Mouse (Mus musculus): ENCODE results near the gene Prss57. TPM values are rescaled to one million over a fixed set of nuclear protein-coding genes. Genes with fewer than 3 reads are reported as not detected.

Gene Prss57
- polyA plus RNA-seq, 1 experiment from 2014 or later: not detected

GRCm38 (mm10) chr10:79805636-79806035 is 14.9 kb upstream of the Prss57 start:
- H3K9ac ChIP-seq (replicated peaks; ENCODE audit: low read depth, low read length): no peak overlapping the region
- peaks cover 30% of the 10 kb centered on the region for H3K4me1 ChIP-seq (ENCODE audit: control insufficient read depth, insufficient read depth, low read length)
- H3K4me2 ChIP-seq (replicated peaks; ENCODE audit: low read depth, low read length): no peak overlapping the region
- H3K27ac ChIP-seq (ENCODE audit: low read length): no peak overlapping the region
- H3K9me3 ChIP-seq (ENCODE audit: control insufficient read depth, low read depth, low read length): no peaks in the 10 kb centered on the region
- H3K36me3 ChIP-seq (ENCODE audit: control insufficient read depth, insufficient read depth, low read length): peaks cover 6% of the 10 kb centered on the region; the same call in 1 of the 2 replicates
- no peaks in the 10 kb centered on the region for H3K27me3 ChIP-seq (ENCODE audit: control insufficient read depth, insufficient read depth, low read length)
- WGBS: 47% methylated on average over 11 of the region's 11 CpGs
- no peak overlapping the region for H3K4me3 ChIP-seq (ENCODE audit: low read depth, low read length)
- no peak for ATAC-seq (ENCODE audit: insufficient number of reproducible peaks, insufficient read depth, low FRiP score, low read depth)

- H3K4me1 ChIP-seq (ENCODE audit: control insufficient read depth, insufficient read depth, low read length): peaks cover 30% of the 10 kb centered on the region
- H3K9me3 ChIP-seq (ENCODE audit: control insufficient read depth, low read depth, low read length): no peaks in the 10 kb centered on the region
- H3K4me3 ChIP-seq (ENCODE audit: low read depth, low read length): no peak overlapping the region
- no peaks in the 10 kb centered on the region for H3K27me3 ChIP-seq (ENCODE audit: control insufficient read depth, insufficient read depth, low read length)
- WGBS: 17% methylated on average over 29 of the region's 29 CpGs
- H3K4me2 ChIP-seq (replicated peaks; ENCODE audit: low read depth, low read length): no peak overlapping the region; the same call in 1 of the 2 replicates
- ATAC-seq (ENCODE audit: insufficient number of reproducible peaks, insufficient read depth, low FRiP score, low read depth): peak; percentile 23; the same call in 1 of the 2 replicates
- no peak overlapping the region for H3K9ac ChIP-seq (replicated peaks; ENCODE audit: low read depth, low read length)
- H3K27ac ChIP-seq (ENCODE audit: low read length): no peak overlapping the region
- H3K36me3 ChIP-seq (ENCODE audit: control insufficient read depth, insufficient read depth, low read length): 0 out of 2 replicates have a peak, but pooled peaks cover under 1% of the 10 kb centered on the region
Observed at GRCm38 (mm10) chr10:79803716-79804323, 13.1 kb upstream of the Prss57 start.

- ATAC-seq (ENCODE audit: insufficient number of reproducible peaks, insufficient read depth, low FRiP score, low read depth): no peak
- H3K4me1 ChIP-seq (ENCODE audit: control insufficient read depth, insufficient read depth, low read length): peaks cover 30% of the 10 kb centered on the region
- H3K27me3 ChIP-seq (ENCODE audit: control insufficient read depth, insufficient read depth, low read length): no peaks in the 10 kb centered on the region
- no peaks in the 10 kb centered on the region for H3K9me3 ChIP-seq (ENCODE audit: control insufficient read depth, low read depth, low read length)
- no peak overlapping the region for H3K9ac ChIP-seq (replicated peaks; ENCODE audit: low read depth, low read length)
- no peak overlapping the region for H3K27ac ChIP-seq (ENCODE audit: low read length)
- 50% methylated on average over 11 of the region's 11 CpGs for WGBS
- no peak overlapping the region for H3K4me3 ChIP-seq (ENCODE audit: low read depth, low read length)
- no peaks in the 10 kb centered on the region for H3K36me3 ChIP-seq (ENCODE audit: control insufficient read depth, insufficient read depth, low read length)
- no peak overlapping the region for H3K4me2 ChIP-seq (replicated peaks; ENCODE audit: low read depth, low read length)
Observed at GRCm38 (mm10) chr10:79802331-79802971, 11.7 kb upstream of the Prss57 start.

- 48% methylated on average over 3 of the region's 3 CpGs for WGBS
- Histone ChIP-seq H3K27ac (ENCODE audit: low read length) (no peak overlapping the region), H3K4me2 (replicated peaks; ENCODE audit: low read depth, low read length) (no peak overlapping the region)
Observed at GRCm38 (mm10) chr10:79801837-79802236, 11.1 kb upstream of the Prss57 start.

GRCm38 (mm10) chr10:79800508-79800907 is 9.7 kb upstream of the Prss57 start:
- no peak overlapping the region for H3K4me2 ChIP-seq (replicated peaks; ENCODE audit: low read depth, low read length)
- 77% methylated on average over 11 of the region's 11 CpGs for WGBS
- no peaks in the 10 kb centered on the region for H3K9me3 ChIP-seq (ENCODE audit: control insufficient read depth, low read depth, low read length)
- ATAC-seq (ENCODE audit: insufficient number of reproducible peaks, insufficient read depth, low FRiP score, low read depth): no peak
- H3K4me1 ChIP-seq (ENCODE audit: control insufficient read depth, insufficient read depth, low read length): peaks cover 24% of the 10 kb centered on the region
- H3K27me3 ChIP-seq (ENCODE audit: control insufficient read depth, insufficient read depth, low read length): no peaks in the 10 kb centered on the region
- no peak overlapping the region for H3K4me3 ChIP-seq (ENCODE audit: low read depth, low read length)
- H3K36me3 ChIP-seq (ENCODE audit: control insufficient read depth, insufficient read depth, low read length): no peaks in the 10 kb centered on the region
- H3K27ac ChIP-seq (ENCODE audit: low read length): no peak overlapping the region
- no peak overlapping the region for H3K9ac ChIP-seq (replicated peaks; ENCODE audit: low read depth, low read length)

More at GRCm38 (mm10) chr10:79801837-79802236, 11.1 kb upstream of the Prss57 start:
- H3K36me3 ChIP-seq (ENCODE audit: control insufficient read depth, insufficient read depth, low read length): no peaks in the 10 kb centered on the region
- peaks cover 32% of the 10 kb centered on the region for H3K4me1 ChIP-seq (ENCODE audit: control insufficient read depth, insufficient read depth, low read length)
- H3K27me3 ChIP-seq (ENCODE audit: control insufficient read depth, insufficient read depth, low read length): no peaks in the 10 kb centered on the region
- H3K9me3 ChIP-seq (ENCODE audit: control insufficient read depth, low read depth, low read length): no peaks in the 10 kb centered on the region
- H3K9ac ChIP-seq (replicated peaks; ENCODE audit: low read depth, low read length): no peak overlapping the region
- H3K4me3 ChIP-seq (ENCODE audit: low read depth, low read length): no peak overlapping the region
- no peak for ATAC-seq (ENCODE audit: insufficient number of reproducible peaks, insufficient read depth, low FRiP score, low read depth)

DNA sequence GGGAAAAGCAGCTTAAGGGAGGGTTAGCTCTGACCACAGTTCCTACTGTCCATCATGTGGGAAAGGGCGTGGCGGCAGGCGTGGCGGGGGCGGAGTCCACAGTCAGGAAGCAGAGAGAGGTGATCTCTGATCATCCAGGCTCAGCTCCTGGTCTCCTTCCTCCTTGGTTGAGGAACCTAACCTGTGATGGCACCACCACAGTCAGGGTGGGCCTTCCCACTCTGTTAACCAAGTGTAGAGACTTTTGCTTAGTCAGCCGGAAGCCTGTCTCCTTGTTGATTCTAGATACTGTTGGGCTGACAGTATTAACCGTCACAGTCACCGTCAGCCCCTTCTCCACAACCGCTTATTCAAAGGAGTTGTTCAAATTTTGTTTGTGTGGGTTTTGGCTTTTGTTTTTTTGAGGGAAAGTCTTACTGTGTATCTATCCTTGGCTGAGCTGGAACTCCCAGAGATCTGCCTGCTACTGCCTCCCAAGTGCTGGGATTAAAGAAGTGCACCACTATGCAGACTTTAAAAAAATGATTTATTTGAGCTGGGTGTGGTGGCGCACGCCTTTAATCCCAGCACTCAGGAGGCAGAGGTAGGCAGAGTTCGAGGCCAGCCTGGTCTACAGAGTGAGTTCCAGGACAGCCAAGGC is 7.6 kb upstream of the Prss57 start:
- Histone ChIP-seq H3K27me3 (ENCODE audit: control insufficient read depth, insufficient read depth, low read length) (no peaks in the 10 kb centered on the region), H3K9me3 (ENCODE audit: control insufficient read depth, low read depth, low read length) (no peaks in the 10 kb centered on the region), H3K36me3 (ENCODE audit: control insufficient read depth, insufficient read depth, low read length) (no peaks in the 10 kb centered on the region), H3K9ac (replicated peaks; ENCODE audit: low read depth, low read length) (no peak overlapping the region), H3K4me1 (ENCODE audit: control insufficient read depth, insufficient read depth, low read length) (peaks cover 26% of the 10 kb centered on the region), H3K27ac (ENCODE audit: low read length) (no peak overlapping the region), H3K4me2 (replicated peaks; ENCODE audit: low read depth, low read length) (no peak overlapping the region), H3K4me3 (ENCODE audit: low read depth, low read length) (no peak overlapping the region)
- 87% methylated on average over 12 of the region's 12 CpGs for WGBS
- no peak for ATAC-seq (ENCODE audit: insufficient number of reproducible peaks, insufficient read depth, low FRiP score, low read depth)

GRCm38 (mm10) chr10:79797326-79797725 is 6.6 kb upstream of the Prss57 start:
- no peaks in the 10 kb centered on the region for H3K9me3 ChIP-seq (ENCODE audit: control insufficient read depth, low read depth, low read length)
- H3K4me2 ChIP-seq (replicated peaks; ENCODE audit: low read depth, low read length): no peak overlapping the region
- no peak for ATAC-seq (ENCODE audit: insufficient number of reproducible peaks, insufficient read depth, low FRiP score, low read depth)
- H3K9ac ChIP-seq (replicated peaks; ENCODE audit: low read depth, low read length): no peak overlapping the region
- no peak overlapping the region for H3K27ac ChIP-seq (ENCODE audit: low read length)
- peaks cover 23% of the 10 kb centered on the region for H3K4me1 ChIP-seq (ENCODE audit: control insufficient read depth, insufficient read depth, low read length)
- H3K27me3 ChIP-seq (ENCODE audit: control insufficient read depth, insufficient read depth, low read length): no peaks in the 10 kb centered on the region
- 36% methylated on average over 15 of the region's 15 CpGs for WGBS
- no peak overlapping the region for H3K4me3 ChIP-seq (ENCODE audit: low read depth, low read length)
- no peaks in the 10 kb centered on the region for H3K36me3 ChIP-seq (ENCODE audit: control insufficient read depth, insufficient read depth, low read length)

- Histone ChIP-seq H3K4me2 (replicated peaks; ENCODE audit: low read depth, low read length) (no peak overlapping the region), H3K9ac (replicated peaks; ENCODE audit: low read depth, low read length) (no peak overlapping the region), H3K4me3 (ENCODE audit: low read depth, low read length) (no peak overlapping the region), H3K27me3 (ENCODE audit: control insufficient read depth, insufficient read depth, low read length) (no peaks in the 10 kb centered on the region), H3K4me1 (ENCODE audit: control insufficient read depth, insufficient read depth, low read length) (peaks cover 18% of the 10 kb centered on the region), H3K27ac (ENCODE audit: low read length) (no peak overlapping the region), H3K9me3 (ENCODE audit: control insufficient read depth, low read depth, low read length) (no peaks in the 10 kb centered on the region), H3K36me3 (ENCODE audit: control insufficient read depth, insufficient read depth, low read length) (no peaks in the 10 kb centered on the region)
- no peak for ATAC-seq (ENCODE audit: insufficient number of reproducible peaks, insufficient read depth, low FRiP score, low read depth)
- 96% methylated on average over 3 of the region's 3 CpGs for WGBS
Observed at GRCm38 (mm10) chr10:79795905-79796304, 5.1 kb upstream of the Prss57 start.
